Mouse (Mus musculus): ENCODE results near the gene Hpd.

DNA sequence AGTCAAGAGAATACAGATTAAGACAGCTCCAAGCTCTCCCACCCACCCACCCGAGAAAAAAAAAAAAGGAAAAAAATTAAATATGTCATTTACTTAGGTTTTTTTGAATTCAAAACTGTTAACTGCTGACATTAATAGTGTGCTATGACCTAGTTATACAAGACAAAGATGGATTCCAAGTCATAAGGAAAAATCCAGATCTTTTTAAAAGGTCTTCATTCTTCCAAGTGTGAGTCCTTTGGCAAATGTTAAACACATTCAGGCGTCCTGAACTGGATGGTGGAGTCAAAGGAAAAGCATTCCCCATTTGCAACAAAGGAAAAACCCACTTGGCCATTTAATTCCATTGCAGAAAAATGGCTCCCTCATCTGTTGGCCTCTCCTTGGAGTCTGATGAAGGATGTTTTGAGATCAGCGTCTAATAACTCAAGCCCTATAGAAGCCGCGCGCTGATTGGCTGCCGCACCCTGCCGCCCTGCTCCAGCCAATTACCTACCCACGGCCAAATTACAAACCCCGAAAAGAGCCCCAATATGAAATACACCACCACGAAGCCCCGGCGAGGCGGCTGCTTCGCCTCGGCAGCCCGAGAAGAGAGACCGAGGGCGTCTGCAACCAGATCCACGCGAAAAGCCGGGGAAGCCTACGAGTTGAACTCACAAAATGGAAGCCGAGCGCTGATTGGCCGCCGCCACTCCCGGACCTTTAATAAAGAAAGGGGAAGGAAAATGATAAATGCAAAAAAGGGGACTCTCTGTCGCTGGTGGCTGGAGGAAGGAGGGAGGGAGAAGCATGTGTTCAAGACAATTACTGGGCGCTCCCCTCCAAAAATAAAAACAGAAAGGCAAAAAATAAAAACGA is 41.6 kb downstream of the Hpd start:
- TF ChIP-seq EP300 (IDR thresholded peaks at IDR 0.05; ENCODE audit: low read depth) = no peak; the same call in none of the 2 replicates
- TF ChIP-seq CTCF (IDR thresholded peaks at IDR 0.05; ENCODE audit: low read depth) = no peak

Measured in liver, embryonic 14.5 days (tissue).